ENCODE assay signal across 8 mouse cellular contexts in the genomic region with DNA sequence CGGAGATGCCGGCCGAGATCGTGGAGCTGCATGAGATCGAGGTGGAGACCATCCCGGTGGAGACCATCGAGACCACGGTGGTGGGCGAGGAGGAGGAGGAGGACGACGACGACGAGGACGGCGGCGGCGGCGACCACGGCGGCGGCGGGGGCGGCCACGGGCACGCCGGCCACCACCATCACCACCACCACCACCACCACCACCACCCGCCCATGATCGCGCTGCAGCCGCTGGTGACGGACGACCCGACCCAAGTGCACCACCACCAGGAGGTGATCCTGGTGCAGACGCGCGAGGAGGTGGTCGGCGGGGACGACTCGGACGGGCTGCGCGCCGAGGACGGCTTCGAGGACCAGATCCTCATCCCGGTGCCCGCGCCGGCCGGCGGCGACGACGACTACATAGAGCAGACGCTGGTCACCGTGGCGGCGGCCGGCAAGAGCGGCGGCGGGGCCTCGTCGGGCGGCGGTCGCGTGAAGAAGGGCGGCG. TPM values are rescaled to one million over a fixed set of nuclear protein-coding genes. Genes with fewer than 3 reads are reported as not detected.
A peak's percentile ranks its signal among the peaks of the same experiment; 100 is the strongest.
DNase-seq lines count a peak whose midpoint lies in the region; ATAC-seq and TF ChIP-seq lines count a peak whose summit lies in the region.

No protein-coding gene starts in this region.

- TF ChIP-seq POLR2A in embryonic fibroblast, embryonic 13.5 days (IDR thresholded peaks at IDR 0.05; ENCODE audit: low read depth, low read length) = no peak

- under 1% methylated on average over 68 of the region's 71 CpGs for WGBS in hindbrain, embryonic 10.5 days
- WGBS in midbrain, embryonic 13.5 days = under 1% methylated on average over 41 of the region's 71 CpGs

- intact Hi-C loops in left cerebral cortex, postnatal 10 days (cut with DNase I) = loop anchor here (5.0 kb wide), 1 partner anchor 44 kb away; the partner anchor contains the start of genes Slc25a29 and Slc25a47

- no peaks in the 10 kb centered on the region; the same call in none of the 2 replicates for H3K4me1 ChIP-seq in embryonic fibroblast, embryonic 13.5 days (ENCODE audit: control insufficient read depth, insufficient read depth, low read length)
- H3K4me1 ChIP-seq in hindbrain, embryonic 10.5 days (replicated peaks) = peaks cover 36% of the 10 kb centered on the region
- H3K4me1 ChIP-seq in midbrain, embryonic 13.5 days (replicated peaks) = peaks cover 50% of the 10 kb centered on the region

- peak overlapping the region; percentile 51 for H3K4me2 ChIP-seq in midbrain, embryonic 13.5 days (replicated peaks)

- DNase-seq in B cell, adult 2 months = peak; percentile 26 to 34
- peak; percentile 71 to 82 for DNase-seq in adrenal gland, adult (ENCODE audit: inconsistent age in 2 of 2, low spot score in 1 of 2)
- peak; percentile 38 for DNase-seq in hindbrain, embryonic 10.5 days (ENCODE audit: low spot score)
- peak; percentile 20 to 70 for DNase-seq in left cerebral cortex, postnatal 10 days (ENCODE audit: extremely low spot score in 1 of 2, low spot score in 2 of 2)
- DNase-seq in spleen, postnatal 36 days (ENCODE audit: low spot score in 2 of 2) = peak; percentile 19 to 22

- peak overlapping the region; percentile 93 for H3K9ac ChIP-seq in midbrain, embryonic 13.5 days (replicated peaks)

- no peaks in the 10 kb centered on the region for H3K9me3 ChIP-seq in hindbrain, embryonic 10.5 days
- no peaks in the 10 kb centered on the region for H3K9me3 ChIP-seq in midbrain, embryonic 13.5 days

- peaks cover 12% of the 10 kb centered on the region for H3K36me3 ChIP-seq in hindbrain, embryonic 10.5 days
- no peaks in the 10 kb centered on the region for H3K36me3 ChIP-seq in midbrain, embryonic 13.5 days

- no peak for TF ChIP-seq CTCF in embryonic fibroblast, embryonic 13.5 days (IDR thresholded peaks at IDR 0.05; ENCODE audit: borderline replicate concordance, insufficient read depth, low read length)

- peak overlapping the region; percentile 98 for H3K27ac ChIP-seq in embryonic fibroblast, embryonic 13.5 days (ENCODE audit: insufficient read depth, low read length)
- H3K27ac ChIP-seq in hindbrain, embryonic 10.5 days = peak overlapping the region; percentile 97
- H3K27ac ChIP-seq in midbrain, embryonic 13.5 days = peak overlapping the region; percentile 98

- no peaks in the 10 kb centered on the region for H3K27me3 ChIP-seq in hindbrain, embryonic 10.5 days (ENCODE audit: insufficient read depth, poor library complexity, severe bottlenecking)
- H3K27me3 ChIP-seq in midbrain, embryonic 13.5 days = no peaks in the 10 kb centered on the region

- peak; percentile 18 for ATAC-seq in midbrain, embryonic 13.5 days
- no peak for ATAC-seq in granulocyte monocyte progenitor cell, adult 5-6 weeks (replicated peaks; ENCODE audit: poor library complexity, severe bottlenecking)

- peak overlapping the region; percentile 82 for H3K4me3 ChIP-seq in embryonic fibroblast, embryonic 13.5 days (ENCODE audit: insufficient read depth, low read length)
- peak overlapping the region; percentile 97 for H3K4me3 ChIP-seq in hindbrain, embryonic 10.5 days
- peak overlapping the region; percentile 100 for H3K4me3 ChIP-seq in midbrain, embryonic 13.5 days (replicated peaks)

RNA-seq across cellular contexts. Expression of gene Yy1, which starts 0.7 kb away (rescaled TPM):
- 71.2 and 73.8 TPM in 2 replicates for polyA plus RNA-seq in embryonic fibroblast, embryonic 13.5 days (2011; ENCODE audit: insufficient read length, low read depth, missing spikeins)
- polyA plus RNA-seq in hindbrain, embryonic 10.5 days (2016; fragmentation: Nextera tagmentation; extraction: Ambion mirVana) = 15.0 and 18.6 TPM in 2 replicates
- 10 to 100 TPM; 51.3 to 53.0 TPM for total RNA-seq in left cerebral cortex, postnatal 10 days (2021)
- polyA plus RNA-seq in midbrain, embryonic 13.5 days (2015; fragmentation: Nextera tagmentation; extraction: Ambion mirVana) = 14.7 and 17.4 TPM in 2 replicates
- total RNA-seq in granulocyte monocyte progenitor cell, adult 5-6 weeks (2014; fragmentation: Nextera tagmentation) = 61.2 and 69.7 TPM in 2 replicates
- total RNA-seq in granulocyte monocyte progenitor cell, adult 5-6 weeks (2017) = 54.0 and 54.6 TPM in 2 replicates

RNA-seq across cellular contexts. Expression of gene Slc25a29, which starts 42.2 kb away (rescaled TPM):
- polyA plus RNA-seq in embryonic fibroblast, embryonic 13.5 days (2011; ENCODE audit: insufficient read length, low read depth, missing spikeins) = 1.5 and 1.6 TPM in 2 replicates
- polyA plus RNA-seq in hindbrain, embryonic 10.5 days (2016; fragmentation: Nextera tagmentation; extraction: Ambion mirVana) = 12.9 and 14.8 TPM in 2 replicates
- total RNA-seq in left cerebral cortex, postnatal 10 days (2021) = 10 to 100 TPM; 13.2 to 14.4 TPM
- polyA plus RNA-seq in midbrain, embryonic 13.5 days (2015; fragmentation: Nextera tagmentation; extraction: Ambion mirVana) = 17.9 and 18.8 TPM in 2 replicates
- 0.34 and 2.9 TPM in 2 replicates for total RNA-seq in granulocyte monocyte progenitor cell, adult 5-6 weeks (2014; fragmentation: Nextera tagmentation)
- total RNA-seq in granulocyte monocyte progenitor cell, adult 5-6 weeks (2017) = 0.39 and 2.9 TPM in 2 replicates

RNA-seq across cellular contexts. Expression of gene Slc25a47, which starts 42.3 kb away (rescaled TPM):
- polyA plus RNA-seq in embryonic fibroblast, embryonic 13.5 days (2011; ENCODE audit: insufficient read length, low read depth, missing spikeins) = 6.6 and 8.6 TPM in 2 replicates
- 10.3 and 14.2 TPM in 2 replicates for polyA plus RNA-seq in hindbrain, embryonic 10.5 days (2016; fragmentation: Nextera tagmentation; extraction: Ambion mirVana)
- total RNA-seq in left cerebral cortex, postnatal 10 days (2021) = 1 to 10 TPM; 8.4 to 9.3 TPM
- 11.9 and 12.4 TPM in 2 replicates for polyA plus RNA-seq in midbrain, embryonic 13.5 days (2015; fragmentation: Nextera tagmentation; extraction: Ambion mirVana)
- 8.6 and 10.8 TPM in 2 replicates for total RNA-seq in granulocyte monocyte progenitor cell, adult 5-6 weeks (2014; fragmentation: Nextera tagmentation)
- total RNA-seq in granulocyte monocyte progenitor cell, adult 5-6 weeks (2017) = 2.4 and 5.2 TPM in 2 replicates

Comparison
In these comparisons a context has a peak if more than half of its experiments do, and no peak if none do; other contexts are left out.
1. DNase-seq: peak in every context shown above with its lines; median percentile 76 in adrenal gland, adult; 45 in left cerebral cortex, postnatal 10 days; 38 in hindbrain, embryonic 10.5 days; 30 in B cell, adult 2 months; 20 in spleen, postnatal 36 days.